Mouse (Mus musculus) heart, adult 2 months (tissue): ENCODE data around the gene Zfp418. TPM values are rescaled to one million over a fixed set of nuclear protein-coding genes. Genes with fewer than 3 reads are reported as not detected.
A peak's percentile ranks its signal among the peaks of the same experiment; 100 is the strongest.
"Not testable (repeated sequence)": the region's sequence is repeated elsewhere in the genome, so short reads cannot be mapped to it uniquely, and the experiment has no call there.

Experiments
- DNase-seq, 2 experiments: peaks; one replicate each; pipeline ENCODE4 v3.0.0; 2021
- H3K27ac ChIP-seq: fragments of 200-600 bp; 2 replicates; pipeline ENCODE4 v1.8.1; 2022
- H3K27me3 ChIP-seq: fragments of 200-500 bp; 2 replicates; pipeline ENCODE4 v1.6.1; 2012; ENCODE audit warnings: mild to moderate bottlenecking, low read length, inconsistent platforms, mixed read lengths; ENCODE audit not compliant: control insufficient read depth, insufficient read depth
- H3K36me3 ChIP-seq: fragments of 200-500 bp; 2 replicates; pipeline ENCODE4 v1.6.1; 2012; ENCODE audit warnings: low read length, inconsistent platforms; ENCODE audit not compliant: control insufficient read depth, insufficient read depth
- H3K4me1 ChIP-seq: fragments of 200-500 bp; 2 replicates; pipeline ENCODE4 v1.6.1; 2011; ENCODE audit warnings: low read length; ENCODE audit not compliant: control insufficient read depth, insufficient read depth
- H3K4me3 ChIP-seq: fragments of 200-600 bp; 2 replicates; pipeline ENCODE4 v1.8.1; 2022
- H3K79me2 ChIP-seq: fragments of 200-500 bp; replicated peaks from 2 replicates; pipeline ENCODE4 v1.6.1; 2012; ENCODE audit warnings: mild to moderate bottlenecking, inconsistent platforms, low read length, moderate library complexity, mixed read lengths; ENCODE audit not compliant: control insufficient read depth, insufficient read depth
- H3K9ac ChIP-seq: fragments of 200-500 bp; 2 replicates; pipeline ENCODE4 v1.6.1; 2012; ENCODE audit warnings: low read depth, mild to moderate bottlenecking, control low read depth, inconsistent platforms, low read length, mixed read lengths
- CTCF ChIP-seq: fragments of 200-600 bp; IDR thresholded peaks from 2 replicates; pipeline ENCODE4 v1.8.1; 2022; ENCODE audit warnings: antibody characterized with exemption, mild to moderate bottlenecking, moderate library complexity
- EP300 ChIP-seq: fragments of 200-500 bp; IDR thresholded peaks from 2 replicates; pipeline ENCODE4 v1.6.1; 2011; ENCODE audit warnings: low read depth, low read length, control low read depth; ENCODE audit not compliant: insufficient read depth
- POLR2A ChIP-seq: fragments of 200-500 bp; IDR thresholded peaks from 2 replicates; pipeline ENCODE4 v1.6.1; 2011; ENCODE audit warnings: mild to moderate bottlenecking, low read depth, low read length, control low read depth; ENCODE audit not compliant: insufficient read depth
- WGBS: fragments of 180-500 bp; shearing (Covaris S2); methylation state at CpG from one replicate; pipeline ENCODE4 v1.1.7; 2018; 5-methylcytosine and 5-hydroxymethylcytosine counted together
- intact Hi-C: fragments of 180-260 bp; cut with DNase I; formaldehyde crosslinking; loops from one replicate; pipeline ENCODE4 v1.15.1; 2025
- long read RNA-seq: library from polyadenylated mRNA; stranded (forward); transcript quantifications from one replicate; pipeline ENCODE4 v2.0.0, GENCODE M21; 2021
- polyA plus RNA-seq: library from polyadenylated mRNA; depleted of rRNA; stranded (reverse); fragments of >200 nt; gene quantifications from 2 replicates; pipeline ENCODE4 v1.2.3, GENCODE M21; 2012; rRNA removed
- total RNA-seq, 2 experiments: library from RNA; stranded (reverse); gene quantifications; 2 replicates each; pipeline ENCODE4 v1.2.3; 2021

Zfp418 gene
- 1 to 10 TPM; 2.0 to 2.1 TPM for total RNA-seq
- polyA plus RNA-seq, result 0.51 and 1.2 TPM in 2 replicates
- long read RNA-seq, result 0 reads

GRCm38 (mm10) chr7:7171227-7172147 is at the start of gene Zfp418:
Gene Zfp418, plus strand, starts transcription at chr7:7171330.
- DNase-seq, result peak; percentile 43 to 73
- WGBS, result 2% methylated on average over 26 of the region's 26 CpGs
- Histone ChIP-seq H3K27ac (peak within 1 kb of the TSS; percentile 59), H3K79me2 (no peaks in the 10 kb centered on the region), H3K4me3 (peak within 1 kb of the TSS; percentile 85), H3K27me3 (no peaks in the 10 kb centered on the region), H3K36me3 (peaks cover 3% of the 10 kb centered on the region; the same call in 1 of the 2 replicates), H3K9ac (peak within 1 kb of the TSS; percentile 75), H3K4me1 (peaks cover 1% of the 10 kb centered on the region; the same call in 1 of the 2 replicates)
- intact Hi-C loops, result loop anchor here (2.0 to 5.0 kb wide), 2 partner anchors 15 to 49 kb away; partner anchors contain the start of gene Zfp954
- TF ChIP-seq CTCF (peak; percentile 13; the same call in 1 of the 2 replicates), POLR2A (peak; percentile 25; the same call in 1 of the 2 replicates), EP300 (no peak)

GRCm38 (mm10) chr7:7121602-7121980 is 49.5 kb upstream of the Zfp418 start:
- Histone ChIP-seq H3K4me1 (no peaks in the 10 kb centered on the region), H3K27me3 (no peaks in the 10 kb centered on the region), H3K4me3 (peak overlapping the region; percentile 85), H3K79me2 (no peaks in the 10 kb centered on the region), H3K36me3 (no peaks in the 10 kb centered on the region), H3K9ac (no peak overlapping the region), H3K27ac (no peak overlapping the region; the same call in 1 of the 2 replicates)
- no peak for DNase-seq
- WGBS, result 52% methylated on average over 6 of the region's 6 CpGs
- intact Hi-C loops, result loop anchor here (5.0 to 10.0 kb wide), 5 partner anchors 51 to 947 kb away; partner anchors contain the start of genes Zfp28, Zfp418 and Zfp444
- TF ChIP-seq POLR2A (no peak), EP300 (no peak), CTCF (no peak)

- H3K79me2 ChIP-seq, intact Hi-C loops, H3K36me3 ChIP-seq: not testable (repeated sequence)
Observed at GRCm38 (mm10) chr7:7130491-7131124, 40.5 kb upstream of the Zfp418 start.

GRCm38 (mm10) chr7:7132751-7133150 is 38.4 kb upstream of the Zfp418 start:
- Histone ChIP-seq H3K9ac (no peak overlapping the region), H3K4me1 (no peaks in the 10 kb centered on the region), H3K79me2 (no peaks in the 10 kb centered on the region), H3K27ac (no peak overlapping the region), H3K27me3 (no peaks in the 10 kb centered on the region), H3K36me3 (no peaks in the 10 kb centered on the region), H3K4me3 (no peak overlapping the region)
- intact Hi-C loops, result no loop called here
- 70% methylated on average over 8 of the region's 8 CpGs for WGBS
- no peak for DNase-seq
- TF ChIP-seq POLR2A, result no peak
- no peak for TF ChIP-seq CTCF
- TF ChIP-seq EP300, result no peak

More at GRCm38 (mm10) chr7:7130491-7131124, 40.5 kb upstream of the Zfp418 start:
- H3K9ac ChIP-seq, H3K27ac ChIP-seq, H3K4me1 ChIP-seq, DNase-seq, H3K4me3 ChIP-seq, H3K27me3 ChIP-seq: not testable (repeated sequence)
- WGBS, result 90% methylated on average over 15 of the region's 15 CpGs

- Histone ChIP-seq H3K4me1 (no peaks in the 10 kb centered on the region), H3K79me2 (no peaks in the 10 kb centered on the region), H3K4me3 (peak within 1 kb of the TSS; percentile 50), H3K27me3 (no peaks in the 10 kb centered on the region), H3K9ac (peak within 1 kb of the TSS; percentile 43), H3K36me3 (no peaks in the 10 kb centered on the region), H3K27ac (no peak within 1 kb of the TSS; the same call in 1 of the 2 replicates)
- DNase-seq, result peak; percentile 37 to 39
- intact Hi-C loops, result no loop called here
- WGBS, result 3% methylated on average over 16 of the region's 16 CpGs
- TF ChIP-seq EP300 (no peak), CTCF (peak; percentile 57)
Observed at GRCm38 (mm10) chr7:7136379-7136866, 34.7 kb upstream of the Zfp418 start, which contains the start of gene Zfp773. Gene Zfp773, minus strand, starts transcription at chr7:7136755.
